Mouse (Mus musculus): ENCODE results near the gene Syt12. TPM values are rescaled to one million over a fixed set of nuclear protein-coding genes. Genes with fewer than 3 reads are reported as not detected.

The Syt12 gene
- polyA plus RNA-seq, 1 experiment from 2014 or later = 1.8 TPM

GRCm38 (mm10) chr19:4441090-4441591, 36.1 kb downstream of the Syt12 start:
- no peaks in the 10 kb centered on the region for H3K9me3 ChIP-seq (ENCODE audit: control insufficient read depth, low read length)
- no peak overlapping the region for H3K4me2 ChIP-seq (ENCODE audit: low read length)
- H3K36me3 ChIP-seq (ENCODE audit: control insufficient read depth, insufficient read depth) = no peaks in the 10 kb centered on the region
- 0 out of 2 replicates have a peak, but pooled peaks cover 8% of the 10 kb centered on the region for H3K27me3 ChIP-seq (replicated peaks; ENCODE audit: control insufficient read depth, insufficient read depth, low read length)
- H3K4me3 ChIP-seq (replicated peaks; ENCODE audit: low read length) = no peak overlapping the region
- no peak for ATAC-seq
- H3K27ac ChIP-seq (ENCODE audit: low read length) = no peak overlapping the region
- WGBS = 13% methylated on average over 6 of the region's 6 CpGs
- H3K4me1 ChIP-seq (replicated peaks; ENCODE audit: control insufficient read depth, insufficient read depth, low read length) = peaks cover 12% of the 10 kb centered on the region
- no peak overlapping the region for H3K9ac ChIP-seq (replicated peaks; ENCODE audit: low read depth, low read length)

DNA sequence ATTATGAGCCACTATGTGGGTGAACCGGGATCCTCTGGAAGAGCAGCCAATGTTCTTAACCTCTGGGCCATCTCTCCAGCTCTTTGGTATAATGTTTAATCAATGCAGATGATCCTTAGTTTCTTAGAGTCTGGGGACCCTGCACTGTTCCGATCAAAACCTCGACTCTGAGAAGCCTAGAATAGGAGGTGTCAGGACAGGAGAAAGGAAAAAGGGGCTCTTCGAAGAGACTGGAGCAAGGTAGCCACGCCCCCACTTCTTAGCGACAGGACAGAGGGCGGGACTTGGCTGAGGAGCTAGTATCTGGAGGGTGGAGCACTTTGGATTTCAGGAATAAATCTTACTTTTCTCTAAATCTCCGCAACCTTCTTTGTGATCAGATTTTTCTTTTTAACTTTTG, 37.0 kb downstream of the Syt12 start:
- no peaks in the 10 kb centered on the region for H3K9me3 ChIP-seq (ENCODE audit: control insufficient read depth, low read length)
- H3K27me3 ChIP-seq (replicated peaks; ENCODE audit: control insufficient read depth, insufficient read depth, low read length) = 0 out of 2 replicates have a peak, but pooled peaks cover 8% of the 10 kb centered on the region
- H3K36me3 ChIP-seq (ENCODE audit: control insufficient read depth, insufficient read depth) = no peaks in the 10 kb centered on the region
- peaks cover 12% of the 10 kb centered on the region for H3K4me1 ChIP-seq (replicated peaks; ENCODE audit: control insufficient read depth, insufficient read depth, low read length)
- no peak overlapping the region for H3K4me3 ChIP-seq (replicated peaks; ENCODE audit: low read length)
- H3K9ac ChIP-seq (replicated peaks; ENCODE audit: low read depth, low read length) = no peak overlapping the region
- H3K4me2 ChIP-seq (ENCODE audit: low read length) = no peak overlapping the region
- ATAC-seq = no peak
- 7% methylated on average over 8 of the region's 8 CpGs for WGBS
- no peak overlapping the region for H3K27ac ChIP-seq (ENCODE audit: low read length)

GRCm38 (mm10) chr19:4439161-4439801, 38.0 kb downstream of the Syt12 start, which contains the start of gene Rhod:
Gene Rhod (minus strand): TSS chr19:4439432.
- peak; percentile 54; the same call in 1 of the 2 replicates for ATAC-seq
- H3K4me1 ChIP-seq (replicated peaks; ENCODE audit: control insufficient read depth, insufficient read depth, low read length) = peaks cover 12% of the 10 kb centered on the region
- under 1% methylated on average over 51 of the region's 51 CpGs for WGBS
- H3K27me3 ChIP-seq (replicated peaks; ENCODE audit: control insufficient read depth, insufficient read depth, low read length) = 0 out of 2 replicates have a peak, but pooled peaks cover 8% of the 10 kb centered on the region
- peak within 1 kb of the TSS; percentile 56 for H3K9ac ChIP-seq (replicated peaks; ENCODE audit: low read depth, low read length)
- no peak within 1 kb of the TSS for H3K27ac ChIP-seq (ENCODE audit: low read length)
- no peaks in the 10 kb centered on the region for H3K36me3 ChIP-seq (ENCODE audit: control insufficient read depth, insufficient read depth)
- peak within 1 kb of the TSS; percentile 48 for H3K4me3 ChIP-seq (replicated peaks; ENCODE audit: low read length)
- peak within 1 kb of the TSS; percentile 86 for H3K4me2 ChIP-seq (ENCODE audit: low read length)
- no peaks in the 10 kb centered on the region for H3K9me3 ChIP-seq (ENCODE audit: control insufficient read depth, low read length)

- Histone ChIP-seq H3K9ac (replicated peaks; ENCODE audit: low read depth, low read length) (peak overlapping the region; percentile 56), H3K36me3 (ENCODE audit: control insufficient read depth, insufficient read depth) (no peaks in the 10 kb centered on the region), H3K4me1 (replicated peaks; ENCODE audit: control insufficient read depth, insufficient read depth, low read length) (peaks cover 12% of the 10 kb centered on the region), H3K4me2 (ENCODE audit: low read length) (peak overlapping the region; percentile 86), H3K4me3 (replicated peaks; ENCODE audit: low read length) (peak overlapping the region; percentile 48), H3K9me3 (ENCODE audit: control insufficient read depth, low read length) (no peaks in the 10 kb centered on the region), H3K27me3 (replicated peaks; ENCODE audit: control insufficient read depth, insufficient read depth, low read length) (0 out of 2 replicates have a peak, but pooled peaks cover 8% of the 10 kb centered on the region), H3K27ac (ENCODE audit: low read length) (no peak overlapping the region)
- 8% methylated on average over 8 of the region's 8 CpGs for WGBS
- ATAC-seq = no peak
These were observed 38.5 kb downstream of the Syt12 start for GRCm38 (mm10) chr19:4438791-4439160.

GRCm38 (mm10) chr19:4437886-4438285, 39.4 kb downstream of the Syt12 start:
- no peak overlapping the region for H3K4me3 ChIP-seq (replicated peaks; ENCODE audit: low read length)
- H3K27me3 ChIP-seq (replicated peaks; ENCODE audit: control insufficient read depth, insufficient read depth, low read length) = 0 out of 2 replicates have a peak, but pooled peaks cover 8% of the 10 kb centered on the region
- H3K4me1 ChIP-seq (replicated peaks; ENCODE audit: control insufficient read depth, insufficient read depth, low read length) = peaks cover 12% of the 10 kb centered on the region
- no peaks in the 10 kb centered on the region for H3K36me3 ChIP-seq (ENCODE audit: control insufficient read depth, insufficient read depth)
- H3K9me3 ChIP-seq (ENCODE audit: control insufficient read depth, low read length) = no peaks in the 10 kb centered on the region
- ATAC-seq = no peak
- WGBS = 75% methylated on average over 6 of the region's 6 CpGs
- no peak overlapping the region for H3K9ac ChIP-seq (replicated peaks; ENCODE audit: low read depth, low read length)
- no peak overlapping the region for H3K4me2 ChIP-seq (ENCODE audit: low read length)
- no peak overlapping the region for H3K27ac ChIP-seq (ENCODE audit: low read length)

DNA sequence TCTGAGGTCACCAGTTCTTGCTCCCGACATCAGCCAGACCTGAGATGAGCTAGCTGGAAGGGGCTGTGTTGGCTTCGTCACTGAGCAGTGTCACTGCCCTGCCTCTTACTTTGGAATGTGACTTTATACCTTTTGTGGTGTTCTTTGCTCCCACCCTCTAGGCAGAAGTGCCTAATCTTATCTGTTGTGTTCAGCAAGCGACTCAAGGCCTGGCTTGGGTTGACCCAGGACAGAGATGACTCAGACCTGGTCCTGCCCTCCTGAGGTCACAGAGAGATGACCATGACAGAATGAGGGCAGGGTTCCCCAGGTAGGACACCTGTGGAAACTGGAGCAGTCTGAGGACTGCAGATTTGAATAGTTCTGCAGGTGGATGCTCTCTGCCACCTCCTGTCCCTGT, 41.0 kb downstream of the Syt12 start:
- Histone ChIP-seq H3K36me3 (ENCODE audit: control insufficient read depth, insufficient read depth) (no peaks in the 10 kb centered on the region), H3K4me1 (replicated peaks; ENCODE audit: control insufficient read depth, insufficient read depth, low read length) (peaks cover 12% of the 10 kb centered on the region), H3K27ac (ENCODE audit: low read length) (no peak overlapping the region), H3K4me3 (replicated peaks; ENCODE audit: low read length) (no peak overlapping the region), H3K4me2 (ENCODE audit: low read length) (no peak overlapping the region), H3K9me3 (ENCODE audit: control insufficient read depth, low read length) (no peaks in the 10 kb centered on the region), H3K27me3 (replicated peaks; ENCODE audit: control insufficient read depth, insufficient read depth, low read length) (0 out of 2 replicates have a peak, but pooled peaks cover 8% of the 10 kb centered on the region), H3K9ac (replicated peaks; ENCODE audit: low read depth, low read length) (no peak overlapping the region)
- no peak for ATAC-seq
- WGBS = 86% methylated on average over 3 of the region's 3 CpGs

DNA sequence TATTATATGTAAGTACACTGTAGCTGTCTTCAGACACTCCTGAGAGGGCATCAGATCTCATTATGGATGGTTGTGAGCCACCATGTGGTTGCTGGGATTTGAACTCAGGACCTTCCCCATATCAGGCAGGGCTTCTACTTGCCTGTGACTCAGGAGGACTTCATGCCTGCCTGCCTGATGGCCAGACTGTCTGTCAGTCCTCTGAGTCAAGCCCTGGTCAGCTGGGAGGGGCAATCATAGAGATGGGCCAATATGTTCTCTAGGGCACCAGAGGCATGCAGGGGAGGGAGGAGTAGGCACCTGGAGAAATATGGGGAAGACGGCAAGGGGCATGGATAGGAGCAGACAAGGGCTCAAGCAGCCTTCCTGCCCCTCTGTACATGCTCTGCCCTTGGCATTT, 42.2 kb downstream of the Syt12 start:
- no peaks in the 10 kb centered on the region for H3K36me3 ChIP-seq (ENCODE audit: control insufficient read depth, insufficient read depth)
- no peaks in the 10 kb centered on the region for H3K9me3 ChIP-seq (ENCODE audit: control insufficient read depth, low read length)
- peaks cover 10% of the 10 kb centered on the region for H3K4me1 ChIP-seq (replicated peaks; ENCODE audit: control insufficient read depth, insufficient read depth, low read length)
- no peak overlapping the region for H3K4me2 ChIP-seq (ENCODE audit: low read length)
- no peak for ATAC-seq
- H3K27me3 ChIP-seq (replicated peaks; ENCODE audit: control insufficient read depth, insufficient read depth, low read length) = 0 out of 2 replicates have a peak, but pooled peaks cover 8% of the 10 kb centered on the region
- no peak overlapping the region for H3K9ac ChIP-seq (replicated peaks; ENCODE audit: low read depth, low read length)
- no peak overlapping the region for H3K27ac ChIP-seq (ENCODE audit: low read length)
- no peak overlapping the region for H3K4me3 ChIP-seq (replicated peaks; ENCODE audit: low read length)
- WGBS = 94% methylated on average over 1 of the region's 1 CpGs

GRCm38 (mm10) chr19:4433756-4434155, 43.5 kb downstream of the Syt12 start:
- H3K9me3 ChIP-seq (ENCODE audit: control insufficient read depth, low read length) = no peaks in the 10 kb centered on the region
- no peaks in the 10 kb centered on the region for H3K36me3 ChIP-seq (ENCODE audit: control insufficient read depth, insufficient read depth)
- no peak for ATAC-seq
- H3K4me1 ChIP-seq (replicated peaks; ENCODE audit: control insufficient read depth, insufficient read depth, low read length) = no peaks in the 10 kb centered on the region; the same call in 1 of the 2 replicates
- no peak overlapping the region for H3K4me2 ChIP-seq (ENCODE audit: low read length)
- H3K4me3 ChIP-seq (replicated peaks; ENCODE audit: low read length) = no peak overlapping the region
- H3K9ac ChIP-seq (replicated peaks; ENCODE audit: low read depth, low read length) = no peak overlapping the region
- 52% methylated on average over 1 of the region's 1 CpGs for WGBS
- H3K27me3 ChIP-seq (replicated peaks; ENCODE audit: control insufficient read depth, insufficient read depth, low read length) = 0 out of 2 replicates have a peak, but pooled peaks cover 3% of the 10 kb centered on the region
- H3K27ac ChIP-seq (ENCODE audit: low read length) = no peak overlapping the region

- no peak overlapping the region for H3K9ac ChIP-seq (replicated peaks; ENCODE audit: low read depth, low read length)
- H3K27me3 ChIP-seq (replicated peaks; ENCODE audit: control insufficient read depth, insufficient read depth, low read length) = no peaks in the 10 kb centered on the region
- no peaks in the 10 kb centered on the region for H3K4me1 ChIP-seq (replicated peaks; ENCODE audit: control insufficient read depth, insufficient read depth, low read length)
- no peaks in the 10 kb centered on the region for H3K9me3 ChIP-seq (ENCODE audit: control insufficient read depth, low read length)
- WGBS = 95% methylated on average over 4 of the region's 4 CpGs
- ATAC-seq = no peak
- H3K4me2 ChIP-seq (ENCODE audit: low read length) = no peak overlapping the region
- no peaks in the 10 kb centered on the region for H3K36me3 ChIP-seq (ENCODE audit: control insufficient read depth, insufficient read depth)
- H3K27ac ChIP-seq (ENCODE audit: low read length) = no peak overlapping the region
- no peak overlapping the region for H3K4me3 ChIP-seq (replicated peaks; ENCODE audit: low read length)
These were observed 47.1 kb downstream of the Syt12 start for GRCm38 (mm10) chr19:4430091-4430620.

Measured in forebrain, embryonic 16.5 days (tissue).